Mouse (Mus musculus) small intestine, adult 2 months (tissue): ENCODE data around the gene Tma7. TPM values are rescaled to one million over a fixed set of nuclear protein-coding genes. Genes with fewer than 3 reads are reported as not detected.
A peak's percentile ranks its signal among the peaks of the same experiment; 100 is the strongest.

Source experiments
- H3K27ac ChIP-seq: fragments of 200-500 bp; 2 replicates; pipeline ENCODE4 v1.5.1; 2012; ENCODE audit warnings: low read depth, low read length, control low read depth, inconsistent platforms; ENCODE audit not compliant: insufficient read depth
- H3K27me3 ChIP-seq: fragments of 200-500 bp; 2 replicates; pipeline ENCODE4 v1.6.1; 2012; ENCODE audit warnings: mild to moderate bottlenecking, moderate library complexity, low read length, inconsistent platforms; ENCODE audit not compliant: control insufficient read depth, insufficient read depth
- H3K36me3 ChIP-seq: fragments of 200-500 bp; 2 replicates; pipeline ENCODE4 v1.6.1; 2012; ENCODE audit warnings: mild to moderate bottlenecking, low read length, control low read depth, inconsistent platforms; ENCODE audit not compliant: control insufficient read depth, insufficient read depth
- H3K4me1 ChIP-seq: fragments of 200-500 bp; 2 replicates; pipeline ENCODE4 v1.6.1; 2012; ENCODE audit warnings: low read length, inconsistent platforms, mixed read lengths; ENCODE audit not compliant: control insufficient read depth, insufficient read depth, insufficient read length
- H3K4me3 ChIP-seq: fragments of 200-500 bp; 2 replicates; pipeline ENCODE4 v1.5.1; 2012; ENCODE audit warnings: low read depth, mild to moderate bottlenecking, control low read depth, inconsistent platforms, low read length, moderate library complexity
- CTCF ChIP-seq: fragments of 200-500 bp; IDR thresholded peaks from 2 replicates; pipeline ENCODE4 v1.5.1; 2012; ENCODE audit warnings: low read depth, mild to moderate bottlenecking, control low read depth, inconsistent platforms, low read length, moderate library complexity, mixed read lengths; ENCODE audit not compliant: insufficient replicate concordance, insufficient read length; ENCODE audit errors: extremely low read depth
- POLR2A ChIP-seq: fragments of 200-500 bp; IDR thresholded peaks from 2 replicates; pipeline ENCODE4 v1.6.1; 2012; ENCODE audit warnings: low read depth, mild to moderate bottlenecking, control low read depth, inconsistent platforms, low read length, moderate library complexity
- WGBS: fragments of 180-500 bp; shearing (Covaris S2); methylation state at CpG from one replicate; pipeline ENCODE4 v1.1.7; 2018; 5-methylcytosine and 5-hydroxymethylcytosine counted together
- polyA plus RNA-seq: library from polyadenylated mRNA; depleted of rRNA; stranded (reverse); fragments of >200 nt; gene quantifications from 2 replicates; pipeline ENCODE4 v1.2.3, GENCODE M21; 2012

The Tma7 gene
- polyA plus RNA-seq, 1 experiment = 1.6 TPM

DNA sequence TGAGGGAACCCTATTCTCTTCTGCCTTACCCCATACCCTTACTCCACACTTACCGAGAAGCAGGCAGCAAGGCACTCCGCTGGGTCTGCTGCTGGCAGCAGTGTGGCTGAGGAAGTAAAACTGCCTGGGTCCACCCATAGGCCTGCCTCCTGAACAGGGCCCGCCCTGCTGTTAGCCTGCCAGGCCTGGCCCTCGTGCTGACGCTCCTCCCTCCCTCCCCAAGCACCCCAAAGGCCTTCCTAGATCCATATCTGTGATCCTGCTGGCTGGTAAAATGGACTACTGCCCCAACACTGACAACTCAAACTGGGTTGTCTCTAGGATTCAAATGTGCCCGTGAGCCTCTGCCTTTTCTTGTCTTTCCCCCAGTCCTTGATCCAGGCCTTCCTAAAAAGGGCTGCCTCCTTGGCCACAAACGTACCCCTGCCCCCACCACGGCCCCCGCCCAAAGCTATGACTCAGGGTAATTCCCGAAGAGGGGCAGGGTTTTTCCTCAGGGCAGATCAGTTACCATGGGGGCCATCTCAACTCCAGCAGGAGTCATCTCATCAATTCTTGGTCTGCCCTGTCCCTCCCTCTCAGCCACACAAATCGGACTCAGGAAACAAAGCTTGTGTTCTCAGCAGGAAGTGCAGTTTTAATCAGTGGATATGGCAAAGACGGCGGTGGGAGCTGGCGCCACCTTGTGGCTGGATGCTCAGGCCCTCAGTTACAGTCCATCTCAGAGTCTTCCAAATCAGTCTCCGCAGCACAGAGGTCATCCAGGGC is 23.1 kb downstream of the Tma7 start, which contains the start of gene Trex1:
TSS of gene Trex1 (minus strand) at position 599 of the 768 bp plus-strand sequence.
- H3K27ac ChIP-seq = peak within 1 kb of the TSS; percentile 93
- WGBS = 1% methylated on average over 15 of the region's 15 CpGs
- H3K27me3 ChIP-seq = no peaks in the 10 kb centered on the region
- peaks cover 23% of the 10 kb centered on the region for H3K4me1 ChIP-seq
- TF ChIP-seq POLR2A = peak; percentile 94
- peak; percentile 99 for TF ChIP-seq CTCF
- H3K4me3 ChIP-seq = peak within 1 kb of the TSS; percentile 61
- H3K36me3 ChIP-seq = peaks cover 23% of the 10 kb centered on the region

GRCm38 (mm10) chr9:109058006-109058765 is 24.2 kb downstream of the Tma7 start:
- WGBS = 88% methylated on average over 19 of the region's 19 CpGs
- Histone ChIP-seq H3K4me3 (peak overlapping the region; percentile 61), H3K27ac (peak overlapping the region; percentile 93), H3K4me1 (peaks cover 24% of the 10 kb centered on the region), H3K27me3 (no peaks in the 10 kb centered on the region), H3K36me3 (peaks cover 20% of the 10 kb centered on the region)
- TF ChIP-seq CTCF = no peak
- no peak for TF ChIP-seq POLR2A

- Histone ChIP-seq H3K27me3 (no peaks in the 10 kb centered on the region), H3K36me3 (peaks cover 20% of the 10 kb centered on the region), H3K4me3 (peak overlapping the region; percentile 61), H3K4me1 (peaks cover 24% of the 10 kb centered on the region), H3K27ac (peak overlapping the region; percentile 48)
- WGBS = 82% methylated on average over 5 of the region's 5 CpGs
- TF ChIP-seq CTCF = no peak
- no peak for TF ChIP-seq POLR2A
These were observed 24.8 kb downstream of the Tma7 start for GRCm38 (mm10) chr9:109057543-109057942.

DNA sequence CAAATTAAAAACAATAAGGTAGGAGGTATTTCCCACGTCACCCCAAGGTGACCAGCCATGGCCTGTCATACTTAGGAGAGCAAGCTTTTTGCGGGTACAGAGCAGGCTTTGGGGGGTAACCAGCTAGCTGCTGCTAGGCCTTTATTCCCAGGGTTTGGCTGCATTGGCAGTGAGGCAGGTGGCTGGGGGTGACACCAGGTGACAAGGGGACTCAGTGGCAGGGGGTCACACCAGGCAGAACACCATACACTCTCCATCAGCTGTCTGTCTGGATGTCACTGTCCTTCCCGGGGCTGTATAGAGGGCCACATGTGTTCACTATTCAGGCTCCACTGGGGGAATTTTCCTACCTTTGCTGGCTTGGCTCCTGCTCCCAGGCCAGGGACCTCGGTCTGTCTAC is 25.5 kb downstream of the Tma7 start:
- 81% methylated on average over 4 of the region's 4 CpGs for WGBS

GRCm38 (mm10) chr9:109056081-109056690 is 26.2 kb downstream of the Tma7 start:
- H3K36me3 ChIP-seq = peaks cover 20% of the 10 kb centered on the region
- no peak for TF ChIP-seq POLR2A
- no peak for TF ChIP-seq CTCF
- no peak overlapping the region; the same call in 1 of the 2 replicates for H3K27ac ChIP-seq
- H3K4me1 ChIP-seq = peaks cover 24% of the 10 kb centered on the region
- 86% methylated on average over 17 of the region's 17 CpGs for WGBS
- H3K27me3 ChIP-seq = no peaks in the 10 kb centered on the region
- peak overlapping the region; percentile 59 for H3K4me3 ChIP-seq

More for the DNA sequence above, 25.5 kb downstream of the Tma7 start:
- H3K4me1 ChIP-seq = peaks cover 24% of the 10 kb centered on the region
- no peak overlapping the region for H3K4me3 ChIP-seq
- no peak for TF ChIP-seq POLR2A
- no peak for TF ChIP-seq CTCF
- H3K27me3 ChIP-seq = no peaks in the 10 kb centered on the region
- peaks cover 20% of the 10 kb centered on the region for H3K36me3 ChIP-seq
- 0 out of 2 replicates have a peak overlapping the region, but pooled peaks have one; percentile 31 for H3K27ac ChIP-seq

GRCm38 (mm10) chr9:109055271-109056030 is 26.9 kb downstream of the Tma7 start:
- peak overlapping the region; percentile 34 for H3K27ac ChIP-seq

More at GRCm38 (mm10) chr9:109055271-109056030, 26.9 kb downstream of the Tma7 start:
- TF ChIP-seq POLR2A = no peak
- TF ChIP-seq CTCF = no peak
- H3K4me1 ChIP-seq = peaks cover 24% of the 10 kb centered on the region
- H3K27me3 ChIP-seq = no peaks in the 10 kb centered on the region
- peaks cover 20% of the 10 kb centered on the region for H3K36me3 ChIP-seq
- H3K4me3 ChIP-seq = peak overlapping the region; percentile 59
- 85% methylated on average over 12 of the region's 12 CpGs for WGBS
